In genomic region chr4:70238862-70239261, GRCm38 (mm10) we compare ENCODE assay signal across 32 mouse cellular contexts.
"Had no signal": no experiment of that assay in that cellular context is flagged by ENCODE, and none has a peak within 500 bp of the region (broad histone marks: within the 10 kb centered on the region; RNA-seq: fewer than 3 reads in every experiment).

No protein-coding gene starts in this region.

- H3K27ac ChIP-seq: heart, adult 2 months; heart, embryonic 10.5 days; heart, embryonic 13.5 days; heart, embryonic 15.5 days; hindbrain, embryonic 10.5 days; hindbrain, embryonic 12.5 days; hindbrain, embryonic 13.5 days; hindbrain, embryonic 14.5 days; hindbrain, embryonic 15.5 days; hindbrain, postnatal 0 days; intestine, embryonic 15.5 days; layer of hippocampus, adult 2 months; left cerebral cortex, adult 2 months had no signal

- H3K27me3 ChIP-seq: heart, embryonic 12.5 days; heart, embryonic 13.5 days; heart, embryonic 15.5 days; hindbrain, embryonic 12.5 days; hindbrain, embryonic 13.5 days; hindbrain, embryonic 15.5 days; intestine, embryonic 15.5 days had no signal

- H3K9ac ChIP-seq: heart, embryonic 12.5 days; heart, embryonic 13.5 days; heart, embryonic 15.5 days; hindbrain, embryonic 12.5 days; hindbrain, embryonic 13.5 days; hindbrain, embryonic 14.5 days; hindbrain, embryonic 15.5 days; intestine, embryonic 15.5 days had no signal

- H3K4me2 ChIP-seq: heart, embryonic 11.5 days; heart, embryonic 12.5 days; heart, embryonic 13.5 days; heart, embryonic 15.5 days; hindbrain, embryonic 12.5 days; hindbrain, embryonic 13.5 days; hindbrain, embryonic 14.5 days; hindbrain, embryonic 15.5 days; intestine, embryonic 15.5 days had no signal

- ATAC-seq: hindbrain, embryonic 16.5 days; hindbrain, postnatal 0 days; inflammation-experienced regulatory T-cells, adult 6 months; intestine, embryonic 15.5 days; intestine, embryonic 16.5 days; intestine, postnatal 0 days had no signal

- H3K9me3 ChIP-seq: heart, embryonic 10.5 days; heart, embryonic 12.5 days; heart, embryonic 13.5 days; heart, embryonic 15.5 days; hindbrain, embryonic 10.5 days; hindbrain, embryonic 12.5 days; hindbrain, embryonic 13.5 days; hindbrain, embryonic 15.5 days; intestine, embryonic 15.5 days had no signal

- H3K4me1 ChIP-seq: heart, embryonic 10.5 days; hindbrain, embryonic 10.5 days; hindbrain, embryonic 12.5 days; hindbrain, embryonic 15.5 days; intestine, embryonic 15.5 days had no signal

- H3K4me3 ChIP-seq: heart, adult 2 months; heart, embryonic 10.5 days; heart, embryonic 12.5 days; heart, embryonic 13.5 days; heart, embryonic 15.5 days; hindbrain, embryonic 10.5 days; hindbrain, embryonic 12.5 days; hindbrain, embryonic 13.5 days; hindbrain, embryonic 15.5 days; intestine, embryonic 15.5 days; layer of hippocampus, adult 2 months; left cerebral cortex, adult 2 months had no signal

- DNase-seq: heart, adult 2 months; heart, postnatal 10 days; heart, postnatal 14 days; heart, postnatal 36 days; heart, postnatal 4 days; kidney, adult 11 months; kidney, adult 2 months; kidney, adult 8-10 months; kidney, postnatal 10 days; kidney, postnatal 25 days; kidney, postnatal 36 days; kidney, postnatal 4 days; layer of hippocampus, adult 9-11 months; layer of hippocampus, postnatal 36 days had no signal
